Mouse (Mus musculus) forebrain, embryonic 14.5 days (tissue): ENCODE data around the gene Slc44a1. TPM values are rescaled to one million over a fixed set of nuclear protein-coding genes. Genes with fewer than 3 reads are reported as not detected.

Source experiments
- ATAC-seq: fragments of 200-750 bp; cut with Nextera tagmentation; 2 replicates; pipeline ENCODE4 v1.8.0; 2017; ENCODE audit warnings: mild to moderate bottlenecking, moderate library complexity
- DNase-seq: peaks from one replicate; pipeline ENCODE4 v3.0.0-alpha.2; 2015; ENCODE audit warnings: low spot score
- H3K27ac ChIP-seq: fragments of 300-500 bp; sonication (generic); 2 replicates; pipeline ENCODE4 v1.5.1; 2014; ENCODE audit warnings: low read depth, mild to moderate bottlenecking, control low read depth, low read length, moderate library complexity
- H3K27me3 ChIP-seq: fragments of 300-500 bp; sonication (generic); replicated peaks from 2 replicates; pipeline ENCODE4 v1.6.1; 2014; ENCODE audit warnings: low read length, control low read depth, mixed read lengths; ENCODE audit not compliant: control insufficient read depth, insufficient read depth
- H3K36me3 ChIP-seq: fragments of 300-500 bp; sonication (generic); 2 replicates; pipeline ENCODE4 v1.6.1; 2014; ENCODE audit warnings: low read length, control low read depth; ENCODE audit not compliant: control insufficient read depth, insufficient read depth
- H3K4me1 ChIP-seq: fragments of 300-500 bp; sonication (generic); 2 replicates; pipeline ENCODE4 v1.6.1; 2014; ENCODE audit warnings: antibody characterized with exemption, low read length, control low read depth; ENCODE audit not compliant: control insufficient read depth, insufficient read depth
- H3K4me2 ChIP-seq: fragments of 300-500 bp; sonication (generic); 2 replicates; pipeline ENCODE4 v1.6.1; 2014; ENCODE audit warnings: mild to moderate bottlenecking, control low read depth, low read length
- H3K4me3 ChIP-seq: fragments of 300-500 bp; sonication (generic); 2 replicates; pipeline ENCODE4 v1.5.1; 2014; ENCODE audit warnings: low read depth, low read length, control low read depth
- H3K9ac ChIP-seq: fragments of 300-500 bp; sonication (generic); 2 replicates; pipeline ENCODE4 v1.6.1; 2014; ENCODE audit warnings: mild to moderate bottlenecking, low read length, control low read depth, moderate library complexity
- H3K9me3 ChIP-seq: fragments of 300-500 bp; sonication (generic); replicated peaks from 2 replicates; pipeline ENCODE4 v1.6.1; 2016; ENCODE audit warnings: low read length, control low read depth, mixed read lengths; ENCODE audit not compliant: control insufficient read depth
- WGBS: fragments of 180-500 bp; shearing (Covaris S2); extraction: QIAGEN DNeasy Blood & Tissue Kit; methylation state at CpG from one replicate; pipeline ENCODE4 v1.1.7; 2014; 5-methylcytosine and 5-hydroxymethylcytosine counted together
- polyA plus RNA-seq: library from polyadenylated mRNA; unstranded; fragments of >200 nt; fragmentation: Nextera tagmentation; extraction: Ambion mirVana; gene quantifications from 2 replicates; pipeline ENCODE4 v1.2.1, GENCODE M21; 2014

Slc44a1 gene
- polyA plus RNA-seq, 1 experiment from 2014 or later, result 12.1 TPM

DNA sequence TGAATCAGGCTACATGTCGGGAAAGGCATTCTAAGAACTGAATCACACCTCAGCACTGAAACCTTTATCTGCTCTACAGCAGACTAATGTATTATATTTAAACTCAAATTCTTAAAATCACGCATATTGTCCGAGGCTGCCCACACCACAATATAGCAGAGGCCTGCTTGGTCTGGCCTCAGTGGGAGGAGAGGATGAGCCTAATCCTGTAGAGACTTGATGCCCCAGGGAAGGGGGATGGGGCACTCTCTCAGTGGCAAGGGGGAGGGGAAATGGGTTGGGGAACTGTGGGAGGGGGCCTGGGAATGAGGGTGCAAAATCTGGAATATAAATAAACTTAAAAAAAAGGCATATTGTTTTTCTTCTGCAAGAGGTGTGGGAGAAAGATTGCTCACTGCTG is 177.8 kb downstream of the Slc44a1 start:
- DNase-seq, result no peak
- no peak for ATAC-seq
- no peaks in the 10 kb centered on the region for H3K36me3 ChIP-seq

DNA sequence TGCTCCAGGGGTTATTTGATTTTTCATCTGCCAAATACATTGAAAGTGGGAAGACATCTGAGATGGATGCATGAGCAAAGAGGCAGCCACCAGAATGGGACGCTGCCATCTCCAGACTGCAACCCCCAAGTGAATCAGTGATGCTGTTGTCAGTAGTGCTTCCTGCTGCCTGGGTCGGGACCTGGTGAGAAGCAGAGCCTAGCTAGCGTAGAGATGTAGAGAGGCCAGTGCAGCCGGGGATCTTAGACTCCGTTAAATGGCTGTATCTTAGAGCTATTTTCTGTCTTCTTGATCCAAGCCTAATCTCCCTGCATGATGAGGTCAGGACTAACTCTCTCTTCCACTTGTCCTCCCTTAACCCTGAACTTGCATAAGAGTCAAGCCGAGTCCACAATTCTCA is 179.9 kb downstream of the Slc44a1 start:
- Histone ChIP-seq H3K27ac (no peak overlapping the region), H3K9ac (no peak overlapping the region), H3K4me1 (peaks cover 8% of the 10 kb centered on the region), H3K27me3 (no peaks in the 10 kb centered on the region), H3K4me3 (no peak overlapping the region), H3K9me3 (no peaks in the 10 kb centered on the region), H3K4me2 (no peak overlapping the region), H3K36me3 (no peaks in the 10 kb centered on the region)
- DNase-seq (no peak), ATAC-seq (no peak)
- 89% methylated on average over 6 of the region's 6 CpGs for WGBS

More for the DNA sequence above, 177.8 kb downstream of the Slc44a1 start:
- H3K4me3 ChIP-seq, result no peak overlapping the region
- no peaks in the 10 kb centered on the region for H3K4me1 ChIP-seq
- H3K27me3 ChIP-seq, result no peaks in the 10 kb centered on the region
- no peaks in the 10 kb centered on the region for H3K9me3 ChIP-seq
- no peak overlapping the region for H3K27ac ChIP-seq
- no peak overlapping the region for H3K4me2 ChIP-seq
- WGBS, result 26% methylated on average over 3 of the region's 3 CpGs
- H3K9ac ChIP-seq, result no peak overlapping the region

DNA sequence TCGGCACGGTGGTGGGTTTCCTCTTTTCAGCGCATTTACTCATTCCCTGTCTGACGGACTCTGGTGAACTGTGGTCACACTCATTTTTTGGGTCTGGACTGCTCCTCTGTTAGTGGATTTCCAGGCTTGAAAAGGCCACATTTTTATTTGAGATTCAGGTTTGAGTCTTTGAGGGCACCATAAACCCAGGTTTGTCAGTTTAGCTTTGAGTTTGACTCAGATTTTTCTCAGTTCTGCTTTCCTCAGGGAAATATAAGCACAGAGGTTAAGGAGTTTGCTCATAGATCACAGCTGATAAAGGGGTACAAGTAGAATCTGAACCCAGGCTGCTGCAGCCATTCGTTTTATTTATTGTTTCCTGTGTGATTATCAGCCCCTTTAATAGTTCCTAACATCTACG is 180.9 kb downstream of the Slc44a1 start:
- Histone ChIP-seq H3K36me3 (no peaks in the 10 kb centered on the region), H3K27me3 (no peaks in the 10 kb centered on the region), H3K9ac (no peak overlapping the region), H3K4me2 (no peak overlapping the region), H3K4me1 (peaks cover 10% of the 10 kb centered on the region), H3K27ac (no peak overlapping the region), H3K4me3 (no peak overlapping the region), H3K9me3 (no peaks in the 10 kb centered on the region)
- ATAC-seq, result no peak
- WGBS, result 89% methylated on average over 6 of the region's 6 CpGs
- DNase-seq, result no peak

GRCm38 (mm10) chr4:53621490-53621889 is 181.3 kb downstream of the Slc44a1 start:
- H3K27me3 ChIP-seq, result no peaks in the 10 kb centered on the region
- no peaks in the 10 kb centered on the region for H3K36me3 ChIP-seq
- H3K9ac ChIP-seq, result no peak overlapping the region
- WGBS, result 90% methylated on average over 5 of the region's 5 CpGs
- H3K4me3 ChIP-seq, result no peak overlapping the region
- H3K27ac ChIP-seq, result no peak overlapping the region
- H3K4me1 ChIP-seq, result peaks cover 10% of the 10 kb centered on the region
- H3K4me2 ChIP-seq, result no peak overlapping the region
- no peaks in the 10 kb centered on the region for H3K9me3 ChIP-seq
- ATAC-seq (no peak), DNase-seq (no peak)

GRCm38 (mm10) chr4:53623711-53624110 is 183.5 kb downstream of the Slc44a1 start:
- no peak overlapping the region for H3K9ac ChIP-seq
- WGBS, result 77% methylated on average over 1 of the region's 1 CpGs
- H3K4me1 ChIP-seq, result peaks cover 10% of the 10 kb centered on the region
- peak; percentile 71; the same call in 1 of the 2 replicates for ATAC-seq
- H3K4me3 ChIP-seq, result no peak overlapping the region
- H3K4me2 ChIP-seq, result no peak overlapping the region
- peak; percentile 64 for DNase-seq
- H3K36me3 ChIP-seq, result no peaks in the 10 kb centered on the region
- H3K27me3 ChIP-seq, result no peaks in the 10 kb centered on the region
- H3K9me3 ChIP-seq, result no peaks in the 10 kb centered on the region
- no peak overlapping the region; the same call in 1 of the 2 replicates for H3K27ac ChIP-seq

GRCm38 (mm10) chr4:53624816-53625215 is 184.6 kb downstream of the Slc44a1 start:
- peak overlapping the region; percentile 36; the same call in 1 of the 2 replicates for H3K27ac ChIP-seq
- H3K27me3 ChIP-seq, result no peaks in the 10 kb centered on the region
- no peaks in the 10 kb centered on the region for H3K9me3 ChIP-seq
- H3K4me2 ChIP-seq, result no peak overlapping the region
- H3K4me3 ChIP-seq, result no peak overlapping the region
- H3K4me1 ChIP-seq, result peaks cover 10% of the 10 kb centered on the region
- ATAC-seq (peak; percentile 69; the same call in 1 of the 2 replicates), DNase-seq (peak; percentile 71)
- H3K36me3 ChIP-seq, result no peaks in the 10 kb centered on the region
- 22% methylated on average over 4 of the region's 4 CpGs for WGBS
- no peak overlapping the region for H3K9ac ChIP-seq

DNA sequence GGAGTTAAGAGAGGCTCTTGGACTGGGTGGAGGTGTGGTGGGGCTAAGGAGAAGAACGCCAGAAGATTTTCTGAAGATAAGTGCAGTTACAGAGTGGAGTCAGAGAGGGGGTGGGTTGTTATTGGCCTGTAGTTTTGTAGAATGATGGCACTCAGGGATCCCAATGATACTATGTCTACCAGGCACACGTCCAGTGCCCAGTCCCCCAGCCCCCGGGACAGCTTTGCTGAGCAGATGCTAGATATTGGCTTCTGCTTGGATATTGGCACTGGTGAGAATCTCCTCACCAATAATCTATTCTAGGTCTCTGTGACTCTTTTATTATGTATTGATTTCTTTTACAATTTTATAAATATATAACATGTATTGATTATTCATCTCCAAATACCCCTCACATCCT is 185.1 kb downstream of the Slc44a1 start:
- no peak overlapping the region for H3K4me3 ChIP-seq
- no peak overlapping the region for H3K9ac ChIP-seq
- H3K4me2 ChIP-seq, result no peak overlapping the region
- peak overlapping the region; percentile 36; the same call in 1 of the 2 replicates for H3K27ac ChIP-seq
- H3K4me1 ChIP-seq, result peaks cover 10% of the 10 kb centered on the region
- DNase-seq (no peak), ATAC-seq (no peak)
- WGBS, result 72% methylated on average over 3 of the region's 3 CpGs
- no peaks in the 10 kb centered on the region for H3K36me3 ChIP-seq
- no peaks in the 10 kb centered on the region for H3K9me3 ChIP-seq
- H3K27me3 ChIP-seq, result no peaks in the 10 kb centered on the region

GRCm38 (mm10) chr4:53628924-53629323 is 188.7 kb downstream of the Slc44a1 start:
- WGBS, result 68% methylated on average over 4 of the region's 4 CpGs
- no peak overlapping the region for H3K27ac ChIP-seq
- no peaks in the 10 kb centered on the region for H3K9me3 ChIP-seq
- ATAC-seq (no peak), DNase-seq (no peak)
- no peak overlapping the region for H3K9ac ChIP-seq
- H3K4me1 ChIP-seq, result peaks cover 27% of the 10 kb centered on the region
- H3K36me3 ChIP-seq, result no peaks in the 10 kb centered on the region
- H3K27me3 ChIP-seq, result no peaks in the 10 kb centered on the region
- H3K4me2 ChIP-seq, result no peak overlapping the region
- H3K4me3 ChIP-seq, result no peak overlapping the region

GRCm38 (mm10) chr4:53630963-53631315 is 190.7 kb downstream of the Slc44a1 start:
- DNase-seq (no peak), ATAC-seq (peak; percentile 63)
- peak overlapping the region; percentile 94 for H3K9ac ChIP-seq
- H3K27me3 ChIP-seq, result no peaks in the 10 kb centered on the region
- H3K36me3 ChIP-seq, result no peaks in the 10 kb centered on the region
- peak overlapping the region; percentile 62 for H3K4me2 ChIP-seq
- H3K4me1 ChIP-seq, result peaks cover 35% of the 10 kb centered on the region
- WGBS, result 4% methylated on average over 12 of the region's 12 CpGs
- peak overlapping the region; percentile 87 for H3K4me3 ChIP-seq
- H3K27ac ChIP-seq, result peak overlapping the region; percentile 91
- H3K9me3 ChIP-seq, result no peaks in the 10 kb centered on the region
